Mouse (Mus musculus) embryonic fibroblast, embryonic 13.5 days (primary cell): Measurements from ENCODE around the gene Pex7.

Source experiments
- CTCF ChIP-seq: IDR thresholded peaks from 2 replicates; pipeline ENCODE4 v1.5.1; 2011; ENCODE audit warnings: mild to moderate bottlenecking, control low read depth, low read length, moderate library complexity, borderline replicate concordance; ENCODE audit not compliant: insufficient read depth
- POLR2A ChIP-seq: IDR thresholded peaks from 2 replicates; pipeline ENCODE4 v1.6.1; 2011; ENCODE audit warnings: low read depth, mild to moderate bottlenecking, control low read depth, low read length, moderate library complexity

DNA sequence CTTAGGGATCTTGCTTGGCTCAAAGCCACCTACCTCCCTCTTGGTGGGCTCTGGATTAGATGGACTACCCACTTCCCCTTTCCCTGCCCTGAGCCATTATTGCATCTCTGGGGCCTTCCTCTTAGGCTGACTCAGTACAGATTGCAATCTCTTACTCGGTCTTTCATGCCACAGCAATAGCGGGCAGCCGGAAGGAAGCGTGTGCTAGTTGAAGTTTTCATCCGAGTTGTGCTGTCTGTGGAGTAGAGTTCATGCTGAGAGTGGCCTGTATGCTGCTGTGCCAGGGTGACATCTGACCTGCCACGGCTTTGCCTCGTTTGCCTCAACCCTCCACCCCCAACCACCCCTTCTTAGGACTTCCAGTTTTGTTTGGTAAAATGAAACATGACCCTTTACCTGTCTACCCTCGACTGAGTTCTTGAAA, 31.8 kb upstream of the Pex7 start:
- TF ChIP-seq CTCF (no peak), POLR2A (no peak)
